Mouse (Mus musculus) gastrocnemius, adult 18-20 months (tissue): Measurements from ENCODE around the gene Gngt1. TPM values are rescaled to one million over a fixed set of nuclear protein-coding genes. Genes with fewer than 3 reads are reported as not detected.
A peak's percentile ranks its signal among the peaks of the same experiment; 100 is the strongest.

Experiments used
- DNase-seq: peaks from one replicate; pipeline ENCODE4 v3.0.0; 2021; ENCODE audit warnings: low spot score
- long read RNA-seq, 2 experiments: library from polyadenylated mRNA; stranded (forward); transcript quantifications; one replicate each; pipeline ENCODE4 v2.0.0; 2021
- total RNA-seq, 2 experiments: library from RNA; stranded (reverse); gene quantifications; 2 replicates each; pipeline ENCODE4 v1.2.3; 2021

Gngt1 gene
- not detected for total RNA-seq
- long read RNA-seq, experiment 1, result 0 reads
- long read RNA-seq, experiment 2, result 0 reads

- DNase-seq, result no peak
Observed at GRCm38 (mm10) chr6:3993492-3993891, at the start of gene Gngt1. TSS of gene Gngt1 (plus strand) at chr6:3993792.

GRCm38 (mm10) chr6:3954969-3955368 lies 38.6 kb upstream of the Gngt1 start:
- no peak for DNase-seq

DNA sequence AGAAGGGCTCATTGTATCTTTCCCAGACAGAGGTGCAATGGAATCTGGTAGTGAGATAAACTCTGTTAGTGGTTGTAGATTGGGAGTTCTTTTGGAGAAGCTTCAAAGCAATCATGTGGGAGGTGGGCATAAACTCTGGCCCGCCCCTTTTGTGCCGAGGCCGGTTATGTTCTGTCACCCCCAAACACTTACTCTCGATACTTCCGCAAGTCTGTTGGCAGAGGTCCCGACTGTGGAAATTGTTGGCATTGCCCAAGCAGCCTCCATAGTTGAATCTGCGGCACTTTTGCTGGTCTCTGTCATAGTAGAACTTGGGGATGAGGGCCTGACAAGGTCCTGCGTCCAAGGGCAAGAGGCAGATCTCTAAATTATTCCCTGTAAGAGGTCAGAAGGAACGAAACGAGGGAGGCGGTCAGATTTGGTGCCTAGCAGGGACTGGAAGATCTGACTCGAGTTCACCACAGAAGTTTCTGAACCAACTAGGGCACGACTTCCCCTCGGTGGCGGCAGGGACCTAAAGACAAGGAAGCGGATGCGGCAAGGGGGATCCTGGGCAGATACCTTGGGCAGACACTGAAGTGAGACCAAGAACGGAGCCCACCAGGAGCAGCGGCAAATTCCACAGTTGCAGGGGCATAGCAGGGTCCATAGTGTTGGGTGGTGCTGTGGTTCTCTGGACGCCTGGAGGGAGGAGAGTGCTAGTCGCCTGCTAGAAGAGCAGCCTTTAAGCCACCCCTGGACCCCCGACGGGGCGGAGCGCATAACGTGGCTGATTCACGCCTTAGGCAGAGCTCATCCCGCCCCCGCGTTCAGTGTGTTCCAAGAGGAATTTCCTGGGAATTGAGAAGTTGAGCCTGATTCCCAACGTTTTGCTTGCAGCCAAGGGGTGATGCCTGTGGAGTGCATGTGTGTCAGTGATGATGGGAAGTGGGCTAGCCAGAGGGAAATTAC lies 25.6 kb upstream of the Gngt1 start:
- peak; percentile 24 for DNase-seq

GRCm38 (mm10) chr6:3973679-3974078 lies 19.9 kb upstream of the Gngt1 start:
- DNase-seq, result no peak

GRCm38 (mm10) chr6:3982661-3983284 lies 10.8 kb upstream of the Gngt1 start:
- DNase-seq, result no peak

DNA sequence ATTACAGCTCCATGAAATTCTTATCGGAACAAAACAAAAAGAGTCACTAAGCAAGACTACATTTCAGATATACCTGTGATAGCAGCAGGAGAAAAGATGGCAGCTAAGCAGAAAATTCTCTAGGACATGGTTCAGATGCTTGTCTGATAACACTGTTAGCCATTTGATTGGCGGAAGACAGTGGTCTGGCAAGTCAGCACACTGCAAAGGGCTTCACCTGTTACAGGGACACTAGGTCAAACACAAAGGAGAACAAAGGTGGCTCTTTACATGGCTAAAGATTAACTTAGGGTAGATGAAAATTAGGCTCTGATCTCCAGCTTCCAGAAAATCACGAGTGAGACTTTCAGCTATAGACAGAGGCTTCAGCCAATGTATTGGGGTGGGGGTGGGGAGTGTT lies 4.8 kb upstream of the Gngt1 start, which contains the start of gene Tfpi2:
Tfpi2 (minus strand) TSS at position 170 of the 400 bp plus-strand sequence.
- DNase-seq, result no peak

GRCm38 (mm10) chr6:3998089-3998488 lies 4.5 kb downstream of the Gngt1 start:
- no peak for DNase-seq

DNA sequence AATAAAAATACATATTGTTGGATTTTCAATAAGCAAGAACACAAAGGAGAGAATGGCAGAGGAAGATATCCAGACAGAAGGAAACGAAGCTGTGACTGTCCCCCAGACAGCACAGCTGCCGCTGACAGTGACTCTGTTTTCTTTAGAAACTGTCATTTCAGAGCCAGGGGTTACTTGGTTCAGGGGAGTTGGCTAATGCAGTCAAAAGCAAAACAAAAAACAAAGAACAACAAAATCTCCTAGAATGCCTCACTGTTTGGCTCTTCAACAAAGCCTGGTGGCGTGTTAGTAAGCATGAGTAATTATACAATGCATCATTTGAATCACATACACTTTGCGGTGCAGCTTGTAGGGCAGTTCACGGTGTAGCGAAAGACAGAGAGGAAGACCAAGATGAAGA lies 5.7 kb downstream of the Gngt1 start:
- no peak for DNase-seq

GRCm38 (mm10) chr6:4000716-4001115 lies 7.1 kb downstream of the Gngt1 start:
- no peak for DNase-seq

- peak; percentile 7 for DNase-seq
Observed at GRCm38 (mm10) chr6:4003445-4003844, 9.9 kb downstream of the Gngt1 start.

DNA sequence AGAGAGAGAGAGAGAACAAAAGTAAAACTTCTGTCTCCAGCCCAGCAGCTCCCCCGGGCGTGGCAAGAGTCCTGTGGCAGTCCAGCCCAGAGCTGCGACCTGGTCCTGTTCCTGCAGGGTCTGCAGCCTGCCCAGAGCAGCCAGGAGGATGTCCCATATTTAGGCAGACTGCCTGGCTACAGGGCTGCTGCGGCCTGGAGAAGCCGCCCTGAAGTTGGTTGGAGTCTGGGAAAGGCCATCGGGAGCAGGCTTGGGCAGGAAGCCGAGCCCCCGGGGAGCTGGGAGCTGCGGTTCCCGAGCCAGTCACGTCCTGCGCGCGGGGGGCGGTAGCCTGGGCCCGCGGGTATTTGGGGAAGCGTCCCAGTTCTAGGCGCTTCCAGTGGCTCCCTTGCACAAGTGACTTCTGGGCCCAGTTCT lies 10.3 kb downstream of the Gngt1 start, which contains the start of gene Gng11:
Gng11 (plus strand) TSS at position 15 of the 417 bp plus-strand sequence.
- DNase-seq, result peak; percentile 76

DNA sequence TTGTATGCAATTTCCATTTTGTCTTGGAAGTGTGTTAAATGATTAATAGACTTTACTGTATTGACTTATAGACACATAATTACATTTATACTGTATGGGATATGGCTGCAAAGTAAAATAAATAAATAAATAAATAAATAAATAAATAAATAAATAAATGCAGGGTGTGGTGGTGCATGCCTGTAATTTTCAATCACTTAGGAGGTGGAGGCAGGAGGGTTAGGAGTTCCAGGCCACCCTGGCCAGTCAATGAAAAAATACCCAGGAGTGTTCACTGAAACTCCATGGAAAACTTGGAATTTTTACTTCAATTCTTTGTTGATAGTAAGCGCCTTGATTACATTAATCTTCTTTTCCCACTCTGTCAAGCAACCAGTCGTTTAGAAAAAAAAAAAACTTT lies 11.2 kb downstream of the Gngt1 start:
- no peak for DNase-seq

- DNase-seq, result peak; percentile 18
Observed at GRCm38 (mm10) chr6:4008501-4009040, 15.0 kb downstream of the Gngt1 start.

- DNase-seq, result peak; percentile 16
Observed at GRCm38 (mm10) chr6:4009548-4009947, 16.0 kb downstream of the Gngt1 start.

- DNase-seq, result no peak
Observed at GRCm38 (mm10) chr6:4022645-4023044, 29.1 kb downstream of the Gngt1 start.

- no peak for DNase-seq
Observed at GRCm38 (mm10) chr6:4026367-4026766, 32.8 kb downstream of the Gngt1 start.

GRCm38 (mm10) chr6:4030956-4031355 lies 37.4 kb downstream of the Gngt1 start:
- DNase-seq, result no peak

DNA sequence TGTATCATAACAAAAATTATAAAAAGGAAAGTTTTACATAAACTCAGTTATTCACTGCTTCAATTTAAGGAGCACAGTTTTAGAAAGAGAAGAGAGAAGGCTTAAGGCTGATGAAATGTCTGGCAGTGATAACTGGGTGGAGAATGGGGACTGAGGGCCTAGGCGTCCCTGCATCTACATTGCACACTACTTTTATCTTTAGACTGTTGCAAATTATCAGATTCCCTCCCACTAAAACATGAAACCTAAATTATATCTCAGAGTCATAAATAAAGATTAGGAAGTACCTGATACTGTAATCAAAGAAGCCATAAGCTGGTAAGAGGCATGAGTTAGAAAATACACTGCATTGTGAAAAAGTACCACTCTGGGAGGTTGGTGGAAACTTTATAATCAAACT lies 48.2 kb downstream of the Gngt1 start:
- no peak for DNase-seq
